Mouse (Mus musculus): ENCODE data around the gene Pask.
"Not testable (repeated sequence)": the region's sequence is repeated elsewhere in the genome, so short reads cannot be mapped to it uniquely, and the experiment has no call there.

Pask gene

GRCm38 (mm10) chr1:93342648-93343503, at the start of gene Pask, which contains the start of gene Ppp1r7:
Pask (minus strand) TSS chr1:93343482.
Ppp1r7 (plus strand) TSS chr1:93342854.
- ATAC-seq (ENCODE audit: insufficient number of reproducible peaks, low FRiP score, low TSS enrichment) = peak; percentile 94

- ATAC-seq (ENCODE audit: insufficient number of reproducible peaks, low FRiP score, low TSS enrichment) = no peak
Measured at GRCm38 (mm10) chr1:93388906-93389305, 45.6 kb upstream of the Pask start.

- no peak for ATAC-seq (ENCODE audit: insufficient number of reproducible peaks, low FRiP score, low TSS enrichment)
Measured at GRCm38 (mm10) chr1:93387198-93387597, 43.9 kb upstream of the Pask start.

DNA sequence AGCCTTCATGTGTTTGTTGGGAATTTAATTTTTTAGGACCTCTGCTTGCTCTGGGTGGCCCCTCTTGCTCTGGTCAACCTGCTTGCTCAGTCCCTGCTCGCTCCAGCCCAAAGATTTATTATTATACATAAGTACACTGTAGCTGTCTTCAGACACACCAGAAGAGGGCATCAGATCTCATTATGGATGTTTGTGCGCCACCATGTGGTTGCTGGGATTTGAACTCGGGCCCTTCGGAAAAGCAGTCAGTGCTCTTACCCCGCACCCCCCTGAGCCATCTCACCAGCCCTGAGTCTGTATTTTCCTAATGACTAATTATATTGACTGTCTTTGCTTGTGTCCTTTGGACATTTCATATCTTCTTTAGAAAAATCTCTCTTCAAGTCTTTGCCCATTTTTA, 35.8 kb upstream of the Pask start:
- no peak for ATAC-seq (ENCODE audit: insufficient number of reproducible peaks, low FRiP score, low TSS enrichment)

DNA sequence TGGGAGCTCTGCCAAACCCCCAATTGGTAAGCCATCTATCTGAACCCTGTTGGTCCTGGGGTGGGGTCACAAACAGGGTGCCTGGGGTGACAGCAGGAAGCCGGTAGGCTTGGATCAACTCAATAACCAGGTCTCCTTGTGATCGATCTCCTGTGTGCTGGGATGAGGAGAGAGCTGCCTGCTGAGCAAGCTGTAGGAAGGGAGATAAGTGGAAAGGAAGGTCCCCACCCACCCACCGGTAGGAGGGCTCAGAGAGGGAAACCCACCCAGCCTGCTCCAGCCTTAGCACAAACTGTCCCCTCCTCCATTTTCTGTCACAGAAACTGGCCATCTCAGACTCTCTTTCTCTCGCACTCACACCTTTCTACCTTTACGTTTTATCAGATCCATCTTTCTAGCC, 34.0 kb upstream of the Pask start:
- no peak for ATAC-seq (ENCODE audit: insufficient number of reproducible peaks, low FRiP score, low TSS enrichment)

DNA sequence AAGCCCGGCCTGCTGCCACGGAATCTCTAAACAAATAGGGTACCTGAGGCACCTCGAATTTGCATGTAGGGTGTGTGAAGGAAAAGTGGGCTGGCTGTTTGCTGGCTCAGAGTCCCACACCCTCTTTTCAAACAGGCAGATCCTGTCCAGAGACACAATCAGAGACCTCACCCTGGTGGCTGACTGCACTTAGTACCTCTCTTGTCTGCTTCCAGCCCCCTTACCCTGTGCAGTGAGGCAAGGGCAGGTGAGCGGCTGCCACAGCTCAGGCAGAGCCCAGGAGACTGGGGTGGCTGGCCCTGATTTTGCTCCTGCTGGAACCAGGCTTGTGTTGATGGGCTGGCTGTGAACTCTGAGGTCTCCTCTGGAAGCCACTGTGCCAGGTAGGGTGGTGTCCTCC, 30.4 kb upstream of the Pask start, which contains the start of gene Ano7:
Ano7 (plus strand) TSS at position 266 of the 400 bp plus-strand sequence.
- no peak for ATAC-seq (ENCODE audit: insufficient number of reproducible peaks, low FRiP score, low TSS enrichment)

GRCm38 (mm10) chr1:93365641-93366040, 22.4 kb upstream of the Pask start:
- no peak for ATAC-seq (ENCODE audit: insufficient number of reproducible peaks, low FRiP score, low TSS enrichment)

DNA sequence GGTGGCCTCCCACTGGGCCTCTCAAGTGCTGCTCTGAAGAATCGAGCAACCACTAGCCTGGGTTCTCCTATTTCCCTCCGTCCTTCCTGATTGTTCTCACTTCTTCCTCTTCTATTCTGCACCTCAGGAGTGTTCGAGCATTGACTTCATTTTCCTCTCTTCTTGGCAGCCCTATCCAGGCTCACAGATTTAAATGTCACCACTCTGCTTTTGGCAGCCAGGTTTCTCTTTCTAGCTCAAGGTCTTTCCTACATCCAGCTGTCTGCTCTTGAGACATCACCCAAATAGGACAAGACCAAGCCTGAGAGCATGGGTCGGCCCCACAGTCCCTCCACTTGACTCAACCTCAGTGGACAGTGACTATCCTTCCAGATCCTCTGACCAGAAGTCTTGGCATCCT, 19.4 kb upstream of the Pask start:
- no peak for ATAC-seq (ENCODE audit: insufficient number of reproducible peaks, low FRiP score, low TSS enrichment)

GRCm38 (mm10) chr1:93352724-93353123, 9.4 kb upstream of the Pask start:
- ATAC-seq (ENCODE audit: insufficient number of reproducible peaks, low FRiP score, low TSS enrichment) = no peak

- ATAC-seq (ENCODE audit: insufficient number of reproducible peaks, low FRiP score, low TSS enrichment) = no peak
Measured at GRCm38 (mm10) chr1:93349701-93350100, 6.4 kb upstream of the Pask start.

GRCm38 (mm10) chr1:93347176-93347575, 3.9 kb upstream of the Pask start:
- no peak for ATAC-seq (ENCODE audit: insufficient number of reproducible peaks, low FRiP score, low TSS enrichment)

DNA sequence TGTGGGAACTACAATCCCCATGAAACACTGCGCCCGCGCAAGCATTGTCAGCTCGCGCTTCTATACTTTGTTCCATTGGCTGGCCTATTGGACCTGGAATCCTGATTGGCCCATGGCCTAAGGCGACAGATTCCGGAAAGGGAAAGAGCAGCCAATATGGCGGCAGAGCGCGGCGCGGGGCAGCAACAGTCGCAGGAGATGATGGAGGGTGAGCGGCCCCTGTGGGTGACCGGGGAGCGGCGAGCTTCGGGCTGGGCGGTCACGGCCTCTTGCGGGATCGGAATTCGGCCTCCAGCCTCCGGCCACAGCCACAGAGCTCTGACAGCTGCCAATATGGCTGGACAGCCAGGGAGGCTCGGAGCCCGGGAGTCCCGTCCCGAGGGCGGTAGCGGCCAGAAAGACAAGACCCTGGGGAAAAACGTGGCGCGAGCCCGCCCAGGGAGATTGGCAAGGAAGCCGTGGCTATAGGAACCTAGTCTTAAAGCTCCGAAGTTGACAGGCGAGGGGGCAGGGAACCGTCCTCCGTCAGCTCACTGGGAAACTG, 294 bp upstream of the Pask start:
- peak; percentile 96 for ATAC-seq (ENCODE audit: insufficient number of reproducible peaks, low FRiP score, low TSS enrichment)

GRCm38 (mm10) chr1:93334621-93335020, 8.7 kb downstream of the Pask start:
- ATAC-seq (ENCODE audit: insufficient number of reproducible peaks, low FRiP score, low TSS enrichment) = no peak

DNA sequence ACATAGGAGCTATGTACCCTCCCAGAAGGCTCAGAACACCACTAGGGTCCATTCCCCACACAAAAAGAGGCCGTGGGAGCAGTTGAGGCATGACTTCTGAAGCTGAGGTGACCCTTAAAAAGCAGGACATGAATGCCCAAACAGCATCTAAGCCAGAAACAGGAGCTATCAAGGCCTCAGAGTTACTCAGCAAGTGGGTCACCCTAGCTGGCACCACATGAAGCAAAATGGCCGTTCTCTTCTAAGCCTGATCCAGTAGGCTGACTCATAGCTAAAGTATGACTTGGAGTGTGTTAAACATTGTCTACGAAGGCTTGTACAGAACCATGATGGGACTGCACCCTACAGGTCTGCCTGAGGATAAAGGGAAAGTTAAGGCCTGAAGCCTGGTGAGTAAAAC, 16.8 kb downstream of the Pask start:
- no peak for ATAC-seq (ENCODE audit: insufficient number of reproducible peaks, low FRiP score, low TSS enrichment)

- no peak for ATAC-seq (ENCODE audit: insufficient number of reproducible peaks, low FRiP score, low TSS enrichment)
Measured at GRCm38 (mm10) chr1:93323973-93324372, 19.3 kb downstream of the Pask start.

GRCm38 (mm10) chr1:93305581-93306337, 37.5 kb downstream of the Pask start, which contains the start of gene Mterf4:
Mterf4 (minus strand) TSS chr1:93305915.
- ATAC-seq (ENCODE audit: insufficient number of reproducible peaks, low FRiP score, low TSS enrichment) = peak; percentile 94

GRCm38 (mm10) chr1:93300578-93300977, 42.7 kb downstream of the Pask start:
- ATAC-seq (ENCODE audit: insufficient number of reproducible peaks, low FRiP score, low TSS enrichment) = no peak

- no peak for ATAC-seq (ENCODE audit: insufficient number of reproducible peaks, low FRiP score, low TSS enrichment)
Measured at GRCm38 (mm10) chr1:93299791-93300190, 43.5 kb downstream of the Pask start.

GRCm38 (mm10) chr1:93294491-93294890, 48.8 kb downstream of the Pask start:
- ATAC-seq (ENCODE audit: insufficient number of reproducible peaks, low FRiP score, low TSS enrichment) = not testable (repeated sequence)

GRCm38 (mm10) chr1:93292006-93292405, 51.3 kb downstream of the Pask start:
- ATAC-seq (ENCODE audit: insufficient number of reproducible peaks, low FRiP score, low TSS enrichment) = no peak

DNA sequence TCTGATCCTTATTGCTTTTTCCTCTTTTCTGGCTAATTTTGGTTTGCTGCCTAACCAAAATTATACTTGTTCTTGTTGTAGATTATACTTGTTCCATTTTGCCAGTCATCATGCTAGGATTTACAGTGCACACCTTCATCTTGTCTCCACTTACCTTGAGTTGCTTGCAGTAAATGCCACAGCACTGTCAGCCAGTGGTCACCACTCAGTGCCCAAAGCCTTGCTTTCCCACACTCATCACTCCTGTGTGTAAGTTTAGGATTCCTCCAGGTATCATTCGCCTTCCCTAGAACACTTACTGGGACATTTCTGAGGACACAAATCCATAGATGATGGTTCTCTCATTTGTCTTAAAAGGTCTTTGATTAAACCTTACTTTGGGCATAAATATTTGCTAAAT, 51.7 kb downstream of the Pask start:
- no peak for ATAC-seq (ENCODE audit: insufficient number of reproducible peaks, low FRiP score, low TSS enrichment)
